Mouse (Mus musculus): Measurements from ENCODE around the gene Gm19402.

Gene Gm19402

GRCm38 (mm10) chr10:77684181-77684580 lies 6.4 kb downstream of the Gm19402 start:
- TF ChIP-seq GATA4 (IDR thresholded peaks at IDR 0.05; ENCODE audit: insufficient replicate concordance, low read length), result no peak

- no peak for TF ChIP-seq GATA4 (IDR thresholded peaks at IDR 0.05; ENCODE audit: insufficient replicate concordance, low read length)
Observed at GRCm38 (mm10) chr10:77682994-77683393, 7.6 kb downstream of the Gm19402 start.

- no peak for TF ChIP-seq GATA4 (IDR thresholded peaks at IDR 0.05; ENCODE audit: insufficient replicate concordance, low read length)
Observed at GRCm38 (mm10) chr10:77677562-77677961, 13.0 kb downstream of the Gm19402 start.

- no peak for TF ChIP-seq GATA4 (IDR thresholded peaks at IDR 0.05; ENCODE audit: insufficient replicate concordance, low read length)
Observed at GRCm38 (mm10) chr10:77673765-77674164, 16.8 kb downstream of the Gm19402 start.

GRCm38 (mm10) chr10:77671519-77671918 lies 19.0 kb downstream of the Gm19402 start:
- peak; percentile 89 for TF ChIP-seq GATA4 (IDR thresholded peaks at IDR 0.05; ENCODE audit: insufficient replicate concordance, low read length)

- no peak for TF ChIP-seq GATA4 (IDR thresholded peaks at IDR 0.05; ENCODE audit: insufficient replicate concordance, low read length)
Observed at GRCm38 (mm10) chr10:77670710-77671109, 19.8 kb downstream of the Gm19402 start.

- no peak for TF ChIP-seq GATA4 (IDR thresholded peaks at IDR 0.05; ENCODE audit: insufficient replicate concordance, low read length)
Observed at GRCm38 (mm10) chr10:77667402-77667801, 23.2 kb downstream of the Gm19402 start.

GRCm38 (mm10) chr10:77666342-77666741 lies 24.2 kb downstream of the Gm19402 start:
- no peak for TF ChIP-seq GATA4 (IDR thresholded peaks at IDR 0.05; ENCODE audit: insufficient replicate concordance, low read length)

- TF ChIP-seq GATA4 (IDR thresholded peaks at IDR 0.05; ENCODE audit: insufficient replicate concordance, low read length), result no peak
Observed at GRCm38 (mm10) chr10:77663949-77664665, 26.4 kb downstream of the Gm19402 start.

- no peak for TF ChIP-seq GATA4 (IDR thresholded peaks at IDR 0.05; ENCODE audit: insufficient replicate concordance, low read length)
Observed at GRCm38 (mm10) chr10:77658286-77658994, 32.1 kb downstream of the Gm19402 start.

- TF ChIP-seq GATA4 (IDR thresholded peaks at IDR 0.05; ENCODE audit: insufficient replicate concordance, low read length), result no peak
Observed at GRCm38 (mm10) chr10:77652046-77652445, 38.5 kb downstream of the Gm19402 start.

- no peak for TF ChIP-seq GATA4 (IDR thresholded peaks at IDR 0.05; ENCODE audit: insufficient replicate concordance, low read length)
Observed at GRCm38 (mm10) chr10:77647901-77648300, 42.7 kb downstream of the Gm19402 start.

GRCm38 (mm10) chr10:77647461-77647860 lies 43.1 kb downstream of the Gm19402 start:
- TF ChIP-seq GATA4 (IDR thresholded peaks at IDR 0.05; ENCODE audit: insufficient replicate concordance, low read length), result no peak

- TF ChIP-seq GATA4 (IDR thresholded peaks at IDR 0.05; ENCODE audit: insufficient replicate concordance, low read length), result no peak
Observed at GRCm38 (mm10) chr10:77645571-77645970, 45.0 kb downstream of the Gm19402 start.

- TF ChIP-seq GATA4 (IDR thresholded peaks at IDR 0.05; ENCODE audit: insufficient replicate concordance, low read length), result no peak
Observed at GRCm38 (mm10) chr10:77643160-77643559, 47.4 kb downstream of the Gm19402 start.

All from liver, adult (tissue).